Mouse (Mus musculus) heart, embryonic 15.5 days (tissue): ENCODE results near the gene Cxadr. TPM values are rescaled to one million over a fixed set of nuclear protein-coding genes. Genes with fewer than 3 reads are reported as not detected.
A peak's percentile ranks its signal among the peaks of the same experiment; 100 is the strongest.

Source experiments
- ATAC-seq: fragments of 200-750 bp; cut with Nextera tagmentation; replicated peaks from 2 replicates; pipeline ENCODE4 v1.8.0; 2017; ENCODE audit warnings: low read depth, moderate TSS enrichment; ENCODE audit not compliant: insufficient number of reproducible peaks, insufficient read depth, low FRiP score
- H3K27ac ChIP-seq: fragments of 300-500 bp; sonication (generic); 2 replicates; pipeline ENCODE4 v1.5.1; 2015; ENCODE audit warnings: mild to moderate bottlenecking, inconsistent platforms
- H3K27me3 ChIP-seq: fragments of 300-500 bp; sonication (generic); 2 replicates; pipeline ENCODE4 v1.6.1; 2015; ENCODE audit warnings: inconsistent platforms
- H3K36me3 ChIP-seq: fragments of 300-500 bp; sonication (generic); 2 replicates; pipeline ENCODE4 v1.6.1; 2015; ENCODE audit warnings: mild to moderate bottlenecking, inconsistent platforms
- H3K4me1 ChIP-seq: fragments of 300-500 bp; sonication (generic); replicated peaks from 2 replicates; pipeline ENCODE4 v1.6.1; 2015; ENCODE audit warnings: inconsistent platforms
- H3K4me2 ChIP-seq: fragments of 300-500 bp; sonication (generic); 2 replicates; pipeline ENCODE4 v1.6.1; 2015; ENCODE audit warnings: inconsistent platforms, mild to moderate bottlenecking, moderate library complexity
- H3K4me3 ChIP-seq: fragments of 300-500 bp; sonication (generic); 2 replicates; pipeline ENCODE4 v1.5.1; 2015; ENCODE audit warnings: mild to moderate bottlenecking, inconsistent platforms
- H3K9ac ChIP-seq: fragments of 300-500 bp; sonication (generic); 2 replicates; pipeline ENCODE4 v1.6.1; 2015; ENCODE audit warnings: mild to moderate bottlenecking, inconsistent platforms
- H3K9me3 ChIP-seq: fragments of 300-500 bp; sonication (generic); replicated peaks from 2 replicates; pipeline ENCODE4 v1.6.1; 2016; ENCODE audit warnings: inconsistent platforms
- WGBS: fragments of 180-500 bp; shearing (Covaris S2); methylation state at CpG from one replicate; pipeline ENCODE4 v1.1.7; 2015; ENCODE audit warnings: mixed read lengths; 5-methylcytosine and 5-hydroxymethylcytosine counted together
- polyA plus RNA-seq: library from polyadenylated mRNA; unstranded; fragments of >200 nt; fragmentation: Nextera tagmentation; extraction: Ambion mirVana; gene quantifications from 2 replicates; pipeline ENCODE4 v1.2.1, GENCODE M21; 2015

Cxadr gene
- polyA plus RNA-seq, 1 experiment from 2014 or later = 29.9 TPM

GRCm38 (mm10) chr16:78372786-78373185 is 71.5 kb downstream of the Cxadr start:
- Histone ChIP-seq H3K36me3 (peaks cover 29% of the 10 kb centered on the region), H3K9ac (no peak overlapping the region), H3K27me3 (no peaks in the 10 kb centered on the region), H3K4me2 (no peak overlapping the region), H3K9me3 (no peaks in the 10 kb centered on the region), H3K4me3 (no peak overlapping the region), H3K27ac (no peak overlapping the region), H3K4me1 (peaks cover 10% of the 10 kb centered on the region)
- 78% methylated on average over 5 of the region's 5 CpGs for WGBS
- no peak for ATAC-seq

DNA sequence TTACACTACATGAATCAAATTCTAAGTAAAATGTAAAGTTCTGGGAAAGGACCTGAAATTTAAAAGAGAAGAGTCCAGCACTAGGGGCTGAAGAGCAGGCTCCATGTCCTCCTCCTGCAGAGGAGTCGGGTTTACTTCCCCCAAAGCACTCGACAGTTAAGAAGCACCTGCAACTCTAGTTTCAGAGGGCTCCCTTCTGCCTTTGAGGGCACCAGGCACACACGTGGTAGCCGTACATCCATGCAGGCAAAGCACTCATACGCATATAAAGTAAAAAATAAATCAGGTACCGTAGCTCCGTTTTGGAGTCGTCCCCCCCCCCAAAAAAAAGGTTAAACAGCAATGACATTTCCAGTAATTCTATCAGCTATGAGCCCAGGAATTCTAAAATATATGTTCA is 72.5 kb downstream of the Cxadr start:
- Histone ChIP-seq H3K4me3 (no peak overlapping the region), H3K27me3 (no peaks in the 10 kb centered on the region), H3K9ac (no peak overlapping the region), H3K36me3 (peaks cover 22% of the 10 kb centered on the region), H3K4me2 (no peak overlapping the region), H3K9me3 (no peaks in the 10 kb centered on the region), H3K4me1 (peaks cover 10% of the 10 kb centered on the region), H3K27ac (no peak overlapping the region)
- WGBS = 72% methylated on average over 8 of the region's 8 CpGs
- no peak for ATAC-seq

DNA sequence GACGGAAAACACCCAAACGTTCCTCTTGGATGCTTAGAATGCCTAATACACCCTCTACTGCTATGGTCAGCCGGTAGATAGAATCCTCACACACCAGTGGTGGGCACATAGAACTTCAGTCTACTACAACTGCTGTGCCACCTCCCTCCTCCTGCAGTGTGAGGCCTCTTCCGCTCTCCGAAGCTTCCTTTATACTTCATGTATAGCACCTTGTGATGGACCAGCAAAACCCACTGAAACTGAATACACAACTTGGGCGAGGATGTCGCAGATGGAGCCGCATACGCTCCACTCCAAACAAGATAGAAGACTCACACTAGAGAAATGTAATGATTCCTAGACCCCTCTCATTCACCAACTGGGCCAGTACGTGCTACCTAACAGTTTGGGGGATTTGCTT is 73.9 kb downstream of the Cxadr start:
- ATAC-seq = no peak
- Histone ChIP-seq H3K9ac (no peak overlapping the region), H3K27ac (no peak overlapping the region), H3K36me3 (peaks cover 14% of the 10 kb centered on the region), H3K4me3 (peak overlapping the region; percentile 98), H3K4me1 (peaks cover 10% of the 10 kb centered on the region), H3K27me3 (no peaks in the 10 kb centered on the region), H3K4me2 (peak overlapping the region; percentile 85), H3K9me3 (no peaks in the 10 kb centered on the region)
- 33% methylated on average over 10 of the region's 10 CpGs for WGBS

GRCm38 (mm10) chr16:78375821-78376691 is 74.8 kb downstream of the Cxadr start:
- no peaks in the 10 kb centered on the region for H3K27me3 ChIP-seq
- H3K27ac ChIP-seq = peak overlapping the region; percentile 82
- ATAC-seq = peak; percentile 50
- H3K4me1 ChIP-seq = peaks cover 10% of the 10 kb centered on the region
- H3K9ac ChIP-seq = peak overlapping the region; percentile 96
- peak overlapping the region; percentile 98 for H3K4me3 ChIP-seq
- H3K9me3 ChIP-seq = no peaks in the 10 kb centered on the region
- peaks cover 11% of the 10 kb centered on the region for H3K36me3 ChIP-seq
- peak overlapping the region; percentile 85 for H3K4me2 ChIP-seq
- under 1% methylated on average over 77 of the region's 100 CpGs for WGBS

DNA sequence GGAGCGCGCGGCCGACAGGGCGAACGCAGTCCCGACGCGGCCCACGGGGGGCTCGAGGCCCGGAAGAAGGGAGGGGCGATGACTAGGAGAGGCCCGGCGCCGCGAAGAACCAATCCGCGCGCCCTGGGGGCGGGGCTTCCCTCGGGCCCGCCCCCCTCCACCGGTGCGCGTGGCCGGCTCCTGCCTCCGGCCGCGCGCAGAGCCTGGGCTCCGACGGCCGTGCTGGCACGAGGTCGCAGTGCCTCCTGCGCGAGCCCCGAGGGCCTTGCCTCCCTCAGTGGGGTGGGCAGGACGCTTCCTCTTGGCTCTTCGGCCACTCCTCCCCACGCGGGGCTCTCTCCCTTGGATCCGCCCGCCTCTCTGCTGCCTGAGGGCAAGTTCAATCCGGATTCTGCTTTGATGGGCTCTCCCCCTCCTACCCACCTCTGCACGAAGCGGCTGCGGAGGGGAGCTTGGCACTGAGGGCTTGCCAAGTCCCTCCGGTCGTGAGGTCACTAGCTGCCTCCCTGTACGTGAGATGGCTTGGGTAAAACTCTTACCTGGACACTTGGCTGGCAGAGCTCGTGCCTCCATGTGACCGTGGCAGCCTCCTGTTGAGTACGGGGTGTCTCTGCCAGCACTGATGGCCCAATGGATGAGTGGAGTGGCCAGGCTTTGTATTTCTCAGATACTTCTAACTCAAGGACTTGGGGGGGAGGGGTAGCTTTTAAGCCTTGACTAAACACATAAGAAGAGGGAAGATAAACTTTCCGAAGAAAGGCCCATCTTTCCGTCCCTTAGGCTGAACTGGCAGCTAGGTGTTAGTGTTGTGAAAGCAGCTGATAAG is 75.7 kb downstream of the Cxadr start, which contains the start of gene Btg3:
Btg3 (minus strand) TSS at position 448 of the 826 bp plus-strand sequence.
- peak within 1 kb of the TSS; percentile 98 for H3K4me3 ChIP-seq

DNA sequence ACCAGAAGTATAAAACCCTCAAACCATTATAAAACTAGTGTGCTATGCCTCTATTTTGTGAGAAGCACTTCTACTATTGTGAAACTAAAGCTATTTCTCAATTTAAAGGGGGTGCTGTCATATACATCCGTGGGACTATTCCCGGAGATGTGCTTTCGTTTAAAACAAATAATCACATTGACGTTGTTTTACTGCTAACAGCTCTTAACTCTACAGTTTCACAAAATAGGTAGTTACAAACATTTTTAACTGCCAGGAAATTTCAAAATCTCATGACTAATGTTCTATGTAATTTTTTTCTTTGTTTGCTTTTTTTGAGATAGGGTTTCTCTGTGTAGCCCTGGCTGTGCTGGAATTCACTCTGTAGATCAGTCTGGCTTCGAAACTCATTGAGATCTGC is 77.2 kb downstream of the Cxadr start:
- Histone ChIP-seq H3K9me3 (no peaks in the 10 kb centered on the region), H3K9ac (no peak overlapping the region), H3K27me3 (no peaks in the 10 kb centered on the region), H3K4me3 (no peak overlapping the region), H3K4me1 (peaks cover 10% of the 10 kb centered on the region), H3K27ac (no peak overlapping the region), H3K4me2 (no peak overlapping the region), H3K36me3 (no peaks in the 10 kb centered on the region)
- ATAC-seq = no peak
- WGBS = 85% methylated on average over 5 of the region's 5 CpGs

More for the DNA sequence above, 75.7 kb downstream of the Cxadr start, which contains the start of gene Btg3:
- H3K4me1 ChIP-seq = peaks cover 10% of the 10 kb centered on the region
- peak; percentile 96 for ATAC-seq
- peak within 1 kb of the TSS; percentile 96 for H3K9ac ChIP-seq
- peaks cover 9% of the 10 kb centered on the region for H3K36me3 ChIP-seq
- 2% methylated on average over 47 of the region's 57 CpGs for WGBS
- peak within 1 kb of the TSS; percentile 82 for H3K27ac ChIP-seq
- H3K9me3 ChIP-seq = no peaks in the 10 kb centered on the region
- no peaks in the 10 kb centered on the region for H3K27me3 ChIP-seq
- H3K4me2 ChIP-seq = peak within 1 kb of the TSS; percentile 85

DNA sequence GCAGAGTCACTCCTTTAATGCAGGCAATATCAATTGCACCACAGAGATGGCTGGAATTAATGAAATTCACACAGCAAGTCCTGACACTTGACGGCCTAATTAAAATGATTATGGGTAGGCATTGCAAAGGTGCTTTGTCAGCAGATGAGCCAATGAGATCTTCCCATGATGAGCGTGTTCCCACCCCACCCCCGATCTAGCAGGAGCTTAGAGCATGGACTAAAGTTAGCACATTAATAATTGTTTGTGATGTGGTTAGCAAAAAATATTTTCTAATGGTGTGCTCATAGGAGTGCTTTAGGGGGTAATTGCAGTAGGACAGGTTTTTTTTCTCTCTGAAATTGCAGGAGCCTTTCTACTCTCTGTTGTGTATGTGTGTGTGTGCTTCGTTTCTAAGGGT is 87.8 kb downstream of the Cxadr start:
- WGBS = 80% methylated on average over 4 of the region's 4 CpGs
- Histone ChIP-seq H3K27ac (no peak overlapping the region), H3K9me3 (no peaks in the 10 kb centered on the region), H3K36me3 (no peaks in the 10 kb centered on the region), H3K4me3 (no peak overlapping the region), H3K4me2 (no peak overlapping the region), H3K27me3 (no peaks in the 10 kb centered on the region), H3K4me1 (no peaks in the 10 kb centered on the region), H3K9ac (no peak overlapping the region)
- ATAC-seq = no peak

- Histone ChIP-seq H3K4me2 (no peak overlapping the region), H3K4me3 (no peak overlapping the region), H3K27ac (no peak overlapping the region), H3K9me3 (no peaks in the 10 kb centered on the region), H3K36me3 (no peaks in the 10 kb centered on the region), H3K9ac (no peak overlapping the region), H3K27me3 (no peaks in the 10 kb centered on the region), H3K4me1 (no peaks in the 10 kb centered on the region)
- WGBS = 79% methylated on average over 3 of the region's 3 CpGs
- no peak for ATAC-seq
Measured at GRCm38 (mm10) chr16:78389986-78390385, 88.7 kb downstream of the Cxadr start.

DNA sequence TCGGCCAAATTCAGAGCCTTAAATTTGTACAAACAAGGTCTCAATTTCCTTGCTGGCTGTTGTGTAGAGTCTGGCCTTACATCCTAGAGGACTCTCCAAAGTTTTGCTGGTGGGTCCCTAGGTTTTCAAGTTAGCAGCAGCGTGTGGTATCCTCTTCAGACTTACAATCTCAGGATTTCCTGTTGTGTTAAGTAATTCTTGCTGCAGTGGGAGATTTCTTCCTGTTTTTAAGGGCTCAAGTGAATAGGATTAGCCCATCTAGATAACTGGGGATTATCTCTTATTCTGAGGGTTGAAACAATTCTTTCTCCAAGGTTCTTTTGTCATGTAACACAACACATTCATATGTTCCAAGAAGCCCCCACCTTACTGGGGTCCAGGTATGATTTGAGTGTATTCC is 90.1 kb downstream of the Cxadr start:
- ATAC-seq = no peak
- Histone ChIP-seq H3K9me3 (no peaks in the 10 kb centered on the region), H3K9ac (no peak overlapping the region), H3K4me3 (no peak overlapping the region), H3K4me1 (no peaks in the 10 kb centered on the region), H3K4me2 (no peak overlapping the region), H3K27ac (0 out of 2 replicates have a peak overlapping the region, but pooled peaks have one; percentile 3), H3K36me3 (no peaks in the 10 kb centered on the region), H3K27me3 (no peaks in the 10 kb centered on the region)
- WGBS = 55% methylated on average over 2 of the region's 2 CpGs

DNA sequence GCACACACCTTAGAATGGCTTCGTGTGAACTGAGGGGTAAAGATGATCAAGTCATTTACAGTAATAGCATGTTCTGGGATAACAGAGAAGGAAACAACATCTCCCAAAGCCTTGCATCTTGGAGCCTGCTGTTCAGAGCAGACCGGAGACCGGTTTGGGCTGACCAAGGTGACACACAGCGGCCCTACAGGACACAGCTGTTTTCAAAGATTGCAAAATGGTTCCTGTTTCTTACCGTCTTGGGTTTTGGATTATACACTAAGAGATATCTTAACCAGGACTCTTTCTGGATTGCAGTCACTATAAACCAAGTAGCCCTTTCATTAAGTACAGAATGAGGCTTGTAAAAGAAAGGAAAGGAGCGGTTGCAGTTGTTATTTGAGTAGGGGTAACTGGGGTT is 97.4 kb downstream of the Cxadr start:
- WGBS = 82% methylated on average over 6 of the region's 6 CpGs
- no peaks in the 10 kb centered on the region for H3K36me3 ChIP-seq
- peaks cover 3% of the 10 kb centered on the region; the same call in 1 of the 2 replicates for H3K4me1 ChIP-seq
- ATAC-seq = no peak
- H3K27ac ChIP-seq = no peak overlapping the region
- H3K9ac ChIP-seq = no peak overlapping the region
- H3K27me3 ChIP-seq = no peaks in the 10 kb centered on the region
- no peaks in the 10 kb centered on the region for H3K9me3 ChIP-seq
- H3K4me2 ChIP-seq = no peak overlapping the region
- no peak overlapping the region for H3K4me3 ChIP-seq

DNA sequence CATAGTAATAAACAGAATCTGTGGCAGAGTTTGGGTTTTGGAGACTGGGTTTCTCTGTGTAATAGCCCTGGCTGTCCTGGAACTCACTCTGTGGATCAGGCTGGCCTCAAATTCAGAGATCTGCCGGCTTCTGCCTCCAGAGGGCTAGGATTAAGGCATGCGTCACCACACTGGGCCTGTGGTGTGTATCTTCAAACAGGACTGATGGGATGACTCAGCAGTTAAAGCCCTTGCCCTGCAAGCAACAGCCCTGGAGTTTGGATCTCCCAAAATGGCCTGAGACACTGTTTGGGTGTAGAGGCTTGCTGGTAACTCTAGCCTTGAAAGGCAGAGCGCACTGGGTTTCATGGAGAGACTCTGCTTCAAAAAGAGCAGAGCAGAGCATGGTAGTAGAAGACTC is 98.1 kb downstream of the Cxadr start:
- peaks cover 3% of the 10 kb centered on the region; the same call in 1 of the 2 replicates for H3K4me1 ChIP-seq
- no peak overlapping the region for H3K4me2 ChIP-seq
- WGBS = 84% methylated on average over 3 of the region's 3 CpGs
- no peak overlapping the region for H3K9ac ChIP-seq
- no peaks in the 10 kb centered on the region for H3K9me3 ChIP-seq
- no peak for ATAC-seq
- H3K27me3 ChIP-seq = no peaks in the 10 kb centered on the region
- H3K4me3 ChIP-seq = no peak overlapping the region
- no peaks in the 10 kb centered on the region for H3K36me3 ChIP-seq
- H3K27ac ChIP-seq = no peak overlapping the region
